Mouse (Mus musculus): ENCODE measurements at regions not wholly inside any gene's neighbourhood (a gene's known extent, or its start where the extent isn't known, plus 50 kb on each side); places are given as distances from the start of the nearest gene placed in this dataset.

DNA sequence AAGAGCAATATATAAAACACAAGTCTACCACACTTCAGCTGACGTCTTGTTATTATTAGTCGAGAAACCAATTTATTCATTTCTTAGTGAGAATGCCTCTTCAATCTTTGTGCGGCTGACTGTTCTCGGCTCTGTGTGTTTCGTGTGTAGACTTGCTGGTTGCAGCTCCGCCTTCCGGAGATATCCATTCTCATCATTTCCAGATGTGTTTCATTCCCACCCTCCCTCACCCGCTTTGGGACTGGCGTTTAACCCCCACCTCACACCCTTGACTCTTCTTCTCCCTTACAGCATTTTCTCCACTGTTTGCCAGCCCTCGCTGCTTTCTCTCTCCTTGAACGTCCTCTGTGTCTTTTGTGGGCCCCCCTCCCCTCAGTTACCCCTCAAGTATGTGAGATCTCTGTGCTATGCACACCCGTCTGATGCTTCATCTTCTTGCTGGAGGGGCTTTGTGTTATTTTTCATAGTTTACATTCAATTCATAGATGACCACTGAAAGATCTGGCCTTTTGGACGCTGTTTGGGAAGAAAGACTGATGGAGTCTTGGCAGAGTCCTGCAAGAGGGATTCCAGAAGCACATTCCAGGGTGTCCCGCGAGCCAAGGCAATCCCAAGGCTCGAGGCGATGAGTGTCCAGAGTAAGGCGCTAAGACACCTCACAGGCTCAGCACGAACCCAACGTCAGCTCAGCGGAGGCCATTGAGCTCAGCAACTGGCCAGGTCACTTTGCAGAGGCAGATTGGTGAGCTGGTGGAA lies 121.9 kb upstream of the Arglu1 start:
- no peak overlapping the region for H3K9ac ChIP-seq
- no peak for ATAC-seq (ENCODE audit: low read depth)
- 89% methylated on average over 21 of the region's 21 CpGs for WGBS

DNA sequence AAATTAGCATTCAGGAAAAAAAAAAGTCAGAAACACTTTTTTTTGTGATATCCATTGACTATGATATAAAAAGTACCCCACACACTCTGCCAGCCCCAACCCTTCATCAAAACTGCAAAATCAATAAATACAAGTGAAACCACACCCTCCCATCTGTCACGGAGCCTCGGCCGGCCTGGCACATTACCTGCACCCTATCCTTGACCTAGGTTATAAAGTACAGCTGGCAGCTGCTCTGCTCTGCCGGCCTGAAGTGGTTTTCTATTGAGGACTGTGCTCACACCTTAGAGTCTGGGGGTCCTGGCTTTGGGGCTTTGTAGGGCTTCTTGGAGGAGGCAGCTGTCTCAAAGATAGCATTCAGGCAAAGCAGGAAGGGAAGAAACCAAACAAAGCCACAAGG lies 120.6 kb upstream of the Arglu1 start:
- no peaks in the 10 kb centered on the region for H3K27me3 ChIP-seq
- H3K36me3 ChIP-seq = no peaks in the 10 kb centered on the region
- no peak overlapping the region for H3K9ac ChIP-seq
- no peak for ATAC-seq (ENCODE audit: low read depth)
- no peak overlapping the region for H3K4me2 ChIP-seq
- H3K27ac ChIP-seq (replicated peaks) = no peak overlapping the region
- 47% methylated on average over 4 of the region's 4 CpGs for WGBS
- no peak overlapping the region for H3K4me3 ChIP-seq
- H3K9me3 ChIP-seq = no peaks in the 10 kb centered on the region
- H3K4me1 ChIP-seq (replicated peaks) = peaks cover 4% of the 10 kb centered on the region

More for the DNA sequence above, 121.9 kb upstream of the Arglu1 start:
- H3K4me2 ChIP-seq = no peak overlapping the region
- H3K36me3 ChIP-seq = no peaks in the 10 kb centered on the region
- H3K27ac ChIP-seq (replicated peaks) = no peak overlapping the region
- H3K4me3 ChIP-seq = no peak overlapping the region
- no peaks in the 10 kb centered on the region for H3K9me3 ChIP-seq
- H3K27me3 ChIP-seq = no peaks in the 10 kb centered on the region
- H3K4me1 ChIP-seq (replicated peaks) = peaks cover 4% of the 10 kb centered on the region

DNA sequence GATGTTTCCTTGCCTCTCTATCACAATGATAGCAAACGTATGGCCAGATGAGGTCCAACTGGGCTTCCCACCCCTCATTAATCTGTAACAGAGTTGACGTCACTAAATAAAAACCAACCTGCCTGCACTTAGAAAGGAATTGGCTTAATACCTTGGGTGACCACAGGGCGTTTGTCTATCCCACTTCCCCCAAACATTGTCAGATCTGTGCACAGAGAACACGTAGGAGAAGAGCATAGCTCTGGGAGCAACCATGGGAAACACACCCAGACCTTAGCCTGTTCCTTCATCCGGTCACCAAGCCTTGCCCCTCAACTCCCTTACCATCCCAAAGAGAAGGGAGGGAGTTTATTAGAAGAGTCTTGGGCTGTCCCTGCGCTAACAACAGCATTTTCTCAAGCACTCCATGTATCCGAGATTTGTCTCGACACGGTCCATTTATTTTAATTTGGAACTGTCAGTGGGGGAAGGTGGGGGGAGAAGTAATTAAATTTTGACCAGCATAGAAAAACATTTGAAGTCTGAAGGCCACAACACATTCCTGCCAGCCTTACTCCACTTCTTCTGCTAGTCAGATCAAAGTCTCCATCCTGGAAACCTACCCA lies 119.6 kb upstream of the Arglu1 start:
- no peak overlapping the region for H3K4me2 ChIP-seq
- no peak overlapping the region for H3K9ac ChIP-seq
- no peaks in the 10 kb centered on the region for H3K9me3 ChIP-seq
- H3K4me1 ChIP-seq (replicated peaks) = peaks cover 4% of the 10 kb centered on the region
- 41% methylated on average over 9 of the region's 9 CpGs for WGBS
- H3K27me3 ChIP-seq = no peaks in the 10 kb centered on the region
- H3K36me3 ChIP-seq = no peaks in the 10 kb centered on the region
- peak; percentile 44; the same call in 1 of the 2 replicates for ATAC-seq (ENCODE audit: low read depth)
- H3K27ac ChIP-seq (replicated peaks) = no peak overlapping the region
- no peak overlapping the region for H3K4me3 ChIP-seq

DNA sequence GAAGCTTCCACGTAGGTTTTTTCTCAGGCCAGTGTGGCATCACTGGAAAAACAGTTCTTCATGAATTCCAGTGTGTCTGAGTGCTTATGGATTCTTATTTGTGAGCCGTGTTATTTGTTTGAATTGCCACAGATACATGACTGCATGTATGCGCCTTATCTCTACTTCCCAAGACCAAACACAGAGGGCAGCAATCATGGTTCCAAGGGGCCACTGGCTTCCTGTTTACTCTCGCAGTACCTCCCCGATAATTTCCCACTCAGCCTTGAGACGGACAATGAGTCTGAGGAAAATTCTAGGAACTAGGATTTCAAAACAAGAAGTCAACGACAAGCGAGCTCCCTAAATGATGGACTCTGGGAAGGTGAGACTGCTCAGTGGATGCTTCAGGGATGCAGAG lies 119.0 kb upstream of the Arglu1 start:
- H3K4me1 ChIP-seq (replicated peaks) = peaks cover 4% of the 10 kb centered on the region
- no peak overlapping the region for H3K4me2 ChIP-seq
- no peaks in the 10 kb centered on the region for H3K9me3 ChIP-seq
- H3K36me3 ChIP-seq = no peaks in the 10 kb centered on the region
- no peak overlapping the region for H3K4me3 ChIP-seq
- H3K9ac ChIP-seq = no peak overlapping the region
- WGBS = 83% methylated on average over 8 of the region's 8 CpGs
- H3K27me3 ChIP-seq = no peaks in the 10 kb centered on the region
- ATAC-seq (ENCODE audit: low read depth) = no peak
- no peak overlapping the region for H3K27ac ChIP-seq (replicated peaks)

DNA sequence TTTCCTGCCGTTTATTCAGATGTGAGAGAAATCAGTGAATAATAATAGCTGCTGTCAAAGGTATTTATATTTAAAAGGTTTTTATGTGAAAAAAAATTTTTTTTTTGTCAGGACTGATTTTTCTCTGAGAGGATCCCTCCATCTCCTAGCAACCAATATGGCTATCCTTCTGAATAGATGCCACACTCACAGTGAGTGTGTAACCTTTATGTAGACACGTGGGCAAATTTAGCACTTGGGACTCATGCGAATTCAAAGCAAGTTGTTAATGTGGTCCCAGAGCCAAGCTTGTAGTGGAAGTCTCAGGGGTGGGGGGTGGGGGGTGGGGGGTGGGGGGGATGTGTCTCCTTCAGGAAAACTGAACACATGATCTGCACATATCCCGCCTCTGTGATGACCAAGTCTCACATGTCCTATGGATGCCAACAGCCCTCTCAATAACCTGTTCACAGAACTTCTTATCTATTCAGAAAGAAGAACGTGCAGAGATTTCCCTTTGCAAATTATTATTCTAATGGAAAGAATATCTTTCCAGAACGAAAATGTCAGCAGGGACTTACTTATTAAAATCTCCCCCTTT lies 112.5 kb upstream of the Arglu1 start:
- WGBS = 56% methylated on average over 6 of the region's 6 CpGs
- H3K27ac ChIP-seq (replicated peaks) = no peak overlapping the region
- H3K27me3 ChIP-seq = no peaks in the 10 kb centered on the region
- H3K9ac ChIP-seq = no peak overlapping the region
- H3K36me3 ChIP-seq = no peaks in the 10 kb centered on the region
- peak; percentile 66; the same call in 1 of the 2 replicates for ATAC-seq (ENCODE audit: low read depth)
- H3K9me3 ChIP-seq = no peaks in the 10 kb centered on the region
- H3K4me3 ChIP-seq = no peak overlapping the region
- H3K4me2 ChIP-seq = no peak overlapping the region
- peaks cover 13% of the 10 kb centered on the region for H3K4me1 ChIP-seq (replicated peaks)

DNA sequence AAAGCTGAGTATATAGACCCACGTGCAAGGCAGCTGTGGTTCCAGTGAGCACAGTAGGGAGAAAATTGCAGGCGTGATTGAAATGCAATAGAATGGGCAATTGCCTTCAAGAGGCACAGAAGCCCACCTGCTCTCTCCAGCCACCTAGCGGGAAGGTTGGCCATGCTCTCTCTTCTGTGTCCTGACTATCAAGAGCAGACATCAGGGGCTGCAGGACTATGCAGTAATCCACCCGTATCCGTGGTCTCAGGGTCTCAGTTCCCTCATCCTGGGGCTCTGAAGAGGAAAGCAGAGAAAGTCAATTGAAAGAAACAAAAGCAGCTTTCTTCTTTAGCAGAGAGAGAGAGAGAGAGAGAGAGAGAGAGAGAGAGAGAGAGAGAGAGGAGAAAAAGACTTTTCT lies 112.0 kb upstream of the Arglu1 start:
- Histone ChIP-seq H3K36me3 (no peaks in the 10 kb centered on the region), H3K4me3 (no peak overlapping the region), H3K4me1 (replicated peaks) (peaks cover 13% of the 10 kb centered on the region), H3K27ac (replicated peaks) (0 out of 2 replicates have a peak overlapping the region, but pooled peaks have one; percentile 9), H3K9me3 (no peaks in the 10 kb centered on the region), H3K27me3 (no peaks in the 10 kb centered on the region), H3K9ac (no peak overlapping the region), H3K4me2 (no peak overlapping the region)
- peak; percentile 64; the same call in 1 of the 2 replicates for ATAC-seq (ENCODE audit: low read depth)
- WGBS = 19% methylated on average over 5 of the region's 5 CpGs

DNA sequence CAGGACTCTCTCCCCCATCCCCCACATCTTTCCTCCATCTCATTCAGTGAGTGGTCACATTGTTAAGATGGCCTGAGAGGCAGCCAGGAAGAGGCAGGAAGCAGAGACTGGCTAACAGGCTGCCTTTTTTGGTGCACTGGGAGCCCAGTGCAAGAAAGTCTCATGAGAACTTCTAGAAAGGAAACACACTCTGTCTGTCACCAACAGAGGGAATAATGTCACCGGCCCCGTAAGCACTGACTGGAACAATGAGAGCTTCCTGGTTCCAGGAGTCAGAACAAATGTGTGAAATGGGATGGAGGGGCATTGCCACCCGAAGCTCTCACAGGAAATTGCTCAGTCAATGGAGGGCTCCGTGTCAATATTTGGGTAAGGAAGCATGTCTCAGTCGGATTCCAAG lies 111.3 kb upstream of the Arglu1 start:
- no peak for ATAC-seq (ENCODE audit: low read depth)
- H3K9ac ChIP-seq = no peak overlapping the region
- no peak overlapping the region for H3K4me3 ChIP-seq
- no peak overlapping the region for H3K4me2 ChIP-seq
- H3K27ac ChIP-seq (replicated peaks) = no peak overlapping the region
- WGBS = 67% methylated on average over 5 of the region's 5 CpGs
- H3K36me3 ChIP-seq = no peaks in the 10 kb centered on the region
- H3K4me1 ChIP-seq (replicated peaks) = peaks cover 13% of the 10 kb centered on the region
- no peaks in the 10 kb centered on the region for H3K27me3 ChIP-seq
- no peaks in the 10 kb centered on the region for H3K9me3 ChIP-seq

DNA sequence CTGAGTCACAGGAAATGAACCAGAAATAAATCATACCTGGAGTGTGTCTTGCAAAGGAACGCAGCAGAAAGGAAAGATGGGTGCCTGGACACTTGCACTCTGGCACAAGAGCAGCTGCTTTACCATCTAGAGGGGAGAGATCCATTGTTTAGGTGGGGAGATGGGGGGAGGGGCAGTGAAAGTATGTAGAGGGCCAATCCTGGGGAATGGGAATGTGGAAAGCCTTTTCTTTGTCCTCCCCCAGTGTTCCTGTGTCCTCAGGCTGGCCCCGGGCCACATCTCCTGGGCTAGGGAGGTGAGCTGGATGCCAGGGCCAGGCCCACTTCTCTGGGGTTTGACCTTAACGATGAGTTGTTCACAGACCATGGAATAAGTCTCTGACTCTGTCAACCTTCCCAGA lies 107.2 kb upstream of the Arglu1 start:
- no peak for ATAC-seq (ENCODE audit: low read depth)
- Histone ChIP-seq H3K9me3 (no peaks in the 10 kb centered on the region), H3K4me3 (no peak overlapping the region), H3K27me3 (no peaks in the 10 kb centered on the region), H3K4me2 (no peak overlapping the region), H3K4me1 (replicated peaks) (peaks cover 16% of the 10 kb centered on the region), H3K9ac (no peak overlapping the region), H3K27ac (replicated peaks) (no peak overlapping the region), H3K36me3 (no peaks in the 10 kb centered on the region)
- 60% methylated on average over 3 of the region's 3 CpGs for WGBS

DNA sequence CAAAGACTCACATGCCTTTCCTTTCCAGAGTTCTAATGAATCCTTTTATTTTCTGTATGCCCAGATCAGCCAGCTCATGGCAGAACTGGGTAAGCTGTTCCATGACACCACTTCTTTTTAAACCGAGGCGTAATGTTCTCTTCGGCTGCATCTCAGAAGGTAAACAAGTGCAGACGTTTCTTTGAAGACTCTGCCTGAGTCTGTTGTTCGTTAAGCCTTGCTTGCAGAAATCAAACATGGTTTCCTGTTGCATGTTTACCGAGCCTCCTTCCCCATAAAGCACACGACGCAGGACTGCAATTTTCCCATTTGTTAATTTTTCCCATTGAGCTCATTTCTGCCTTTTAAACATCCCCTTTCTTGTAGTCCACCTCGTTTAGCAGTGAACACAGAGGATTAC lies 106.6 kb upstream of the Arglu1 start:
- Histone ChIP-seq H3K27ac (replicated peaks) (no peak overlapping the region), H3K4me2 (no peak overlapping the region), H3K36me3 (no peaks in the 10 kb centered on the region), H3K4me3 (no peak overlapping the region), H3K9ac (no peak overlapping the region), H3K9me3 (no peaks in the 10 kb centered on the region), H3K27me3 (no peaks in the 10 kb centered on the region), H3K4me1 (replicated peaks) (peaks cover 11% of the 10 kb centered on the region)
- 61% methylated on average over 9 of the region's 9 CpGs for WGBS
- no peak for ATAC-seq (ENCODE audit: low read depth)

DNA sequence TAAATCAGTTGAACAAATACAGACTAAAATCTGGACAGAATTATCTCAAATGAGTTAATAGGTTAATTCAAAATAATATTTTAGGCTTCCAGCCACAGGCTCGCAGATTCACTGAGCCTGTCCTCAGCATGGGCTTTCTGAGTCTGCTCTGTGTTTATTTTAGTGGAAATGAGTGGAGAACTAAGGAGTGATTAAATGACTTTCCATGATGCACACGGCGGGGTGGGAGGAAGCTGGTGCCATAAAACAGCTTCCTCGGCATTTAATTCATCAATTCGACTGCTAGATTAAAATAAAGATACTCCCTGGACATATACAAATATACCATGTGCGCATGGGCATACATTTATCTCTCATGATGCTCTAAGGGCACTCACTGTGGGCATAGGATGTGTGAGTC lies 104.4 kb upstream of the Arglu1 start:
- H3K27ac ChIP-seq (replicated peaks) = no peak overlapping the region
- ATAC-seq (ENCODE audit: low read depth) = no peak

DNA sequence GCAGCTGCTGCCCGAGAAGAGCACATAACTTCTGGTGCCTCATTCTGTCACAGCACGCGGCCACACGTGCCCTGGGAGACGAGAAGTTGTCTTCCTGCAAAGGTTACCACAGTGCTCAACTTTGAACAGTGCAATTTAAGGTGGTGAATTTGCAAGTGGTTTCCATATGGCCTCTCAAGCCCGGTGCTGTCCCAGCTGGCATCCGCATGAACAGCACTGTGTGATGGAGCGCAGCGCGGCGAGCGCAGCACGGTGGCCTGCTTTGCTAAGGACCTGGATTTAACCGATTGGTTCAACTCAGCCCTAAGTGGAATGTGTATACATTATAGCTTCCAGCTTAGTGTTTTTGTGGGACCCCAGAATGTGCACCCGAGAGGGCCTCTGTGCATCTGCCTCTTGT lies 89.6 kb upstream of the Arglu1 start:
- Histone ChIP-seq H3K36me3 (no peaks in the 10 kb centered on the region), H3K4me1 (replicated peaks) (peaks cover 9% of the 10 kb centered on the region), H3K4me2 (no peak overlapping the region), H3K9me3 (no peaks in the 10 kb centered on the region), H3K27me3 (peaks cover 8% of the 10 kb centered on the region), H3K4me3 (no peak overlapping the region), H3K27ac (replicated peaks) (no peak overlapping the region), H3K9ac (no peak overlapping the region)
- ATAC-seq (ENCODE audit: low read depth) = peak; percentile 75
- WGBS = 34% methylated on average over 15 of the region's 15 CpGs

More for the DNA sequence above, 104.4 kb upstream of the Arglu1 start:
- H3K4me2 ChIP-seq = no peak overlapping the region
- WGBS = 52% methylated on average over 6 of the region's 6 CpGs
- H3K4me3 ChIP-seq = no peak overlapping the region
- H3K9me3 ChIP-seq = no peaks in the 10 kb centered on the region
- H3K4me1 ChIP-seq (replicated peaks) = peaks cover 4% of the 10 kb centered on the region; the same call in 1 of the 2 replicates
- H3K9ac ChIP-seq = no peak overlapping the region
- no peaks in the 10 kb centered on the region for H3K36me3 ChIP-seq
- no peaks in the 10 kb centered on the region for H3K27me3 ChIP-seq

DNA sequence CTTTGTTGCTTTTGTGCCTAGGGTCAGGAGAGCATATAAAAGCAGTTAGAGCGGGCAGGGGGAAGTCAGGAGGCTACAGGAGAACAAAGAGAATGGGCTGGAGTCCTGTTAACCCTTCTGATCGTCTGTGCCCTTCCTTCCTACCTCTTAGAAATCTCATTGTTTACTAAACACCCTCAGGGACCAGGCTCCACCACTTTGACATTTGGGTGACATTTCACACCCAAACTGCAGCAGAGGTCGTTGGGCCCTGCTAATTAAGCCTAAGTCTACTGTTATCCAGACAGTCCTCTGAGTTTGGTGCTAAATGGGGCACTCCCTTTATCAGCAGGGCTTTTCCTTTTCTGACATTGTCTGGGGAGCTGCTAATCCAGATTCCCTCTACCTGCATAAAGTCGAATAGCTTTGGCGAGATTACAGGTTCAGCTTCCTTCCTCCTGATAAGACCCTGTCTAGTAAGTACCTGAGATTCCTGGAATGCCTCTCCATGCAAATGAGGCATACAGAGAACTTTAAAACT lies 84.2 kb upstream of the Arglu1 start:
- H3K4me3 ChIP-seq = no peak overlapping the region
- no peak overlapping the region for H3K27ac ChIP-seq (replicated peaks)
- no peak overlapping the region for H3K9ac ChIP-seq
- H3K4me2 ChIP-seq = no peak overlapping the region
- peaks cover 3% of the 10 kb centered on the region for H3K4me1 ChIP-seq (replicated peaks)
- peaks cover 3% of the 10 kb centered on the region; the same call in 1 of the 2 replicates for H3K27me3 ChIP-seq
- H3K36me3 ChIP-seq = no peaks in the 10 kb centered on the region
- no peaks in the 10 kb centered on the region for H3K9me3 ChIP-seq
- no peak for ATAC-seq (ENCODE audit: low read depth)
- 28% methylated on average over 5 of the region's 5 CpGs for WGBS
